Mouse (Mus musculus) heart, embryonic 10.5 days (tissue): Measurements from ENCODE around the gene Stk10. TPM values are rescaled to one million over a fixed set of nuclear protein-coding genes. Genes with fewer than 3 reads are reported as not detected.

ENCODE experiments used
- DNase-seq: peaks from one replicate; pipeline ENCODE4 v3.0.0-alpha.2; 2017; ENCODE audit warnings: low spot score
- H3K27ac ChIP-seq: fragments of 300-500 bp; sonication (generic); 2 replicates; pipeline ENCODE4 v1.5.1; 2016; ENCODE audit warnings: mild to moderate bottlenecking
- H3K27me3 ChIP-seq: fragments of 300-500 bp; sonication (generic); 2 replicates; pipeline ENCODE4 v1.6.1; 2016; ENCODE audit warnings: mild to moderate bottlenecking; ENCODE audit not compliant: poor library complexity, insufficient read depth, severe bottlenecking
- H3K36me3 ChIP-seq: fragments of 300-500 bp; sonication (generic); 2 replicates; pipeline ENCODE4 v1.6.1; 2016; ENCODE audit warnings: mild to moderate bottlenecking, moderate library complexity
- H3K4me1 ChIP-seq: fragments of 300-500 bp; sonication (generic); 2 replicates; pipeline ENCODE4 v1.6.1; 2016; ENCODE audit warnings: mild to moderate bottlenecking
- H3K4me3 ChIP-seq: fragments of 300-500 bp; sonication (generic); 2 replicates; pipeline ENCODE4 v1.5.1; 2016; ENCODE audit warnings: mild to moderate bottlenecking, moderate library complexity
- H3K9me3 ChIP-seq: fragments of 300-500 bp; sonication (generic); 2 replicates; pipeline ENCODE4 v1.6.1; 2016; ENCODE audit warnings: mild to moderate bottlenecking, moderate library complexity
- WGBS: fragments of 180-500 bp; shearing (Covaris S2); methylation state at CpG from one replicate; pipeline ENCODE4 v1.1.7; 2016; 5-methylcytosine and 5-hydroxymethylcytosine counted together
- polyA plus RNA-seq: library from polyadenylated mRNA; unstranded; fragments of >200 nt; fragmentation: Nextera tagmentation; extraction: Ambion mirVana; gene quantifications from 2 replicates; pipeline ENCODE4 v1.2.1, GENCODE M21; 2016

The Stk10 gene
- polyA plus RNA-seq, 1 experiment from 2014 or later: 2.8 TPM

DNA sequence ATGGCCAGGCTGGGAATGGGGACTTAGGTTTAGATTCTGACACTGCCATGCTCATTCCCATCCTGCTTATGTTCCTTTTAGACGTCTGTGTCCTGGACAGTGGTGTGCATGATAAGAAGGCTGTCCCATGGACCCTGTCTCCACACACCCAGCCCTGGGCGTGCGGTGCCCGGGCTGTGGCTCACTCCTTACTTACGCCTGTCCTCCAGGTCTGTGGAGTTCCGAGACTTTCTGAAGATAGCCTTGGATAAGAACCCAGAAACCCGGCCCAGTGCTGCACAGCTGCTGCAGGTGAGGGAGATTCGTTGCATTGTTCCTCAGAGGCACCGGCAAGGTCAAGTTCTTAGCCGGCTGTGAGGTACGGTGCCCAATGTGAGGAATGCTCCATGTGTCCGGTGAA, 56.1 kb downstream of the Stk10 start:
- no peak for DNase-seq
- peaks cover 5% of the 10 kb centered on the region; the same call in 1 of the 2 replicates for H3K27me3 ChIP-seq
- H3K27ac ChIP-seq: no peak overlapping the region
- H3K9me3 ChIP-seq: no peaks in the 10 kb centered on the region
- WGBS: 85% methylated on average over 12 of the region's 12 CpGs
- H3K4me1 ChIP-seq: peaks cover 26% of the 10 kb centered on the region
- H3K4me3 ChIP-seq: no peak overlapping the region
- H3K36me3 ChIP-seq: no peaks in the 10 kb centered on the region

DNA sequence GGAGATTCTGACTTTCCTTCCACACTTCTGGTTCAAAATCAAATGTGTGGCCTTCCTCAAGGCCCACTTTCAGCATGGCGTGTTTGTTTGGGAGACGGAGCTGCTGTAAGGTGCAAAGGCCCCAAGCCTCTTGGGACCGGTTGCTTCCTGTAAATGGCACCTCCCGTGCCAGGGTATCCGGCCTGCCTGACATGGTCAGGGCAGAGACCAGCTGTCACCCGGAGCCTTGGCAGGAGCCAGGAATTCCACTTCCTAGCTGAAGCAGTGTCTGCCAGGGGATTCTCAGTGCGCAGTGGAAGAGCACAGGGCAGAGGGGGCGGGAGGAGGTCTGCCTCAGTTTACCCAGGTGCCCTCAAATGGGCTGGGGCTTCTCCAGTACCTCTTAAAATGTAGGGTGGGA, 56.7 kb downstream of the Stk10 start:
- DNase-seq: no peak
- Histone ChIP-seq H3K4me3 (no peak overlapping the region), H3K27ac (no peak overlapping the region), H3K36me3 (no peaks in the 10 kb centered on the region), H3K4me1 (peaks cover 26% of the 10 kb centered on the region), H3K27me3 (peaks cover 5% of the 10 kb centered on the region; the same call in 1 of the 2 replicates), H3K9me3 (no peaks in the 10 kb centered on the region)
- WGBS: 93% methylated on average over 8 of the region's 8 CpGs

DNA sequence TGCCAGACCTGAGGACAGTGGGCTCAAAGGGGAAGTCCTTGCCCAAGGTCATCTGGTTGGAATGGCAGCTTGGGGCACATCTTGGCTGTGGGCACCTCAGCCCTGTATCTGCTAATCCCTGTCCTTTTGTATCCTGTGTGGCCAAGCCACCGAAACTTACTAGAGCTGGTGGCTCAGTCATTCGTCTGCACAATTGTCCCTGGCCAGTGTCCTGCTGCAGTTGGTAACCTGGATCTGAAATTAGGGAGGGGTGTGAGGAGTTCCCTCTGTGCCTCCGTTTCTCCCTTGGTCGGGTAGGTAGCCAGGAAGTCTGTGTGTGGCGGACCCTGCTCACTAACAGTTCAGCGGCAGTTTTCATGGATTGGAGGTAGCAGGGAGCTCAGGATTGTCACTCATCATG, 57.1 kb downstream of the Stk10 start:
- no peaks in the 10 kb centered on the region for H3K36me3 ChIP-seq
- no peaks in the 10 kb centered on the region for H3K9me3 ChIP-seq
- H3K4me3 ChIP-seq: no peak overlapping the region
- peaks cover 5% of the 10 kb centered on the region; the same call in 1 of the 2 replicates for H3K27me3 ChIP-seq
- H3K4me1 ChIP-seq: peaks cover 26% of the 10 kb centered on the region
- WGBS: 80% methylated on average over 6 of the region's 6 CpGs
- no peak for DNase-seq
- H3K27ac ChIP-seq: no peak overlapping the region

DNA sequence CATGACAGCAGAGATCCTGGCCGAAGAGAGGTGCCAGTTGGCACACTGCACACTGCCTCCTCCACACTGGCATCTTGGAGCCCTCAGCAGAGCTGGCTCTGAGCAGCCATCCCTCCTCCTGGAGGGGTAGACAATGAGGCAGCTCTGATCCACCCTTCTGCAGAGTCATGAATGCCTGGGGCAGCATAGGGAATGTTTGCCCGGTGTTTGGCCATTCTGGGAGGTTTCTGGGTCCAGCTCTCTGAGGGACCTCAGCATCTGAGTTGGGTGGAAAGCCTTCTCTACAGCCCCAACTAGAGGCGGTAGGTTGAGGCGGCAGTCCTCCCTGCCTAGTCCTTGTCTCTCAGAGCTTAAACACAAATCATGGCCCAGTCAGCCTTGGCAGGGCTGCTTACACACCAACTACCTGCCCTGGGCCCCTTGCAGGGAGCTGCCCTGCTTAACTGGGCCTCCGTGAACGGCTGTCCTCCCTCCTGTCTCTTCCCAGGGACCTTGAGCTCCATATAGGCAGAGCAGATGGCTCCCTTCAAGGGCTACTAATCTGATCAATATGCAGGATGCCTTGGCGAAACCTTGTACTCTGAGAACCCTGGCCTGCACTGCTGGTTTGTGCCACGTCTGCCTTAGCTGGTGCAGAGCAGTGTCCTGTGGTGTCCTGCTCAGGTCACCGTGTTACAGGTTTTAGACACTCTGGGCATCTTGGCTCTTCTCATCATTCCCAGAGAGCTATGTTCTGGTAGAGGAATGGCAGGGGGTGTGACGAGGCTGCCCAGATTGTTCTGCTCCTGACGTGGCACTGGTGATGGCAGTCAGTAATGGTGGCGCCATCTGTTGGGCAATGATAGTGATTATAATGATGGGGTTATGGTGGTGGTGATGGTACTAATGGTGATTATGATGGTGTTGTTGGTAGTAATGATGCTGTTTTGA, 59.1 kb downstream of the Stk10 start:
- WGBS: 72% methylated on average over 12 of the region's 12 CpGs
- H3K27me3 ChIP-seq: peaks cover 5% of the 10 kb centered on the region; the same call in 1 of the 2 replicates
- H3K36me3 ChIP-seq: no peaks in the 10 kb centered on the region
- no peak overlapping the region for H3K4me3 ChIP-seq
- no peaks in the 10 kb centered on the region for H3K9me3 ChIP-seq
- no peak overlapping the region for H3K27ac ChIP-seq
- peaks cover 26% of the 10 kb centered on the region for H3K4me1 ChIP-seq
- DNase-seq: no peak

DNA sequence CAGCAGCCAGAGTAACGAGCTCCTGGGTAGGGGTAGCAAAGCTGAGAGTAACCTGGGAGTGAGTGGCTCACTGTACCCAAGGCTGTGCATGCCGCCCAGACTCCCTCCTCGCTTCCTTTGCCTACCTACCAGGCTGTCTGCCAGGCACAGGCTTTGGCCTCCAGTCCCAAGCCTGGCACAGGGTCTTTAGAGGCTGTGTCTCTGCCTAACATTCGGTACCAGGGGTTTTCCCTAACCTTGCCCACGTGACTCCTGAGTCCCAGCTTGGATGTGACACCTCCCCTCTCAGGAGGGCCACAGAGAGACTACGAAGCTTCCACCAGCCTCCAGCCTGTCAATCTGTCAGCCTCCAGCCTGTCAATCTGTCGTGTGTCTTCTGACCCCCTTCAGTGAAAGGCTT, 60.0 kb downstream of the Stk10 start:
- WGBS: 67% methylated on average over 7 of the region's 7 CpGs
- Histone ChIP-seq H3K4me3 (no peak overlapping the region), H3K4me1 (peaks cover 21% of the 10 kb centered on the region), H3K27ac (no peak overlapping the region), H3K27me3 (peaks cover 5% of the 10 kb centered on the region; the same call in 1 of the 2 replicates), H3K36me3 (no peaks in the 10 kb centered on the region), H3K9me3 (no peaks in the 10 kb centered on the region)
- no peak for DNase-seq

DNA sequence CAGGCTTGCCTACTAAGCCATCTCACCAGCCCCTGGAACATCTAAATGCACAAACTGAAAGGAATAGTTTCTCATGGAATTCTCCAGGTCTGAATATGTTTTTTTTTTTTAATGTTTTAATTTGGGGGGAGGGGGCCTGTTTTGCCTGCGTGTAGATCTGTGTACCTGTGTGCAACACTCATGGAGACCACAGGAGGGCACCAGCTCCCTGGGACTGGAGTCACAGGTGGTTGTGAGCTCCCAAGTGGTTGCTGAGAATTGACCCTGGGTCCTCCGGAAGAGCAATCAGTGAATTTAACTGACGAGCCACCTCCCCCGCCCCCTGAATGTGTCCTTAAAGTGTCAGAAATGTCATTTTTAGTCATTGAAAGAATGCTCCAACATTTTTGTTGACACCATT, 61.0 kb downstream of the Stk10 start:
- WGBS: 89% methylated on average over 4 of the region's 4 CpGs
- DNase-seq: no peak
- Histone ChIP-seq H3K36me3 (no peaks in the 10 kb centered on the region), H3K27me3 (peaks cover 4% of the 10 kb centered on the region; the same call in 1 of the 2 replicates), H3K27ac (no peak overlapping the region), H3K9me3 (no peaks in the 10 kb centered on the region), H3K4me3 (no peak overlapping the region), H3K4me1 (peaks cover 16% of the 10 kb centered on the region)

DNA sequence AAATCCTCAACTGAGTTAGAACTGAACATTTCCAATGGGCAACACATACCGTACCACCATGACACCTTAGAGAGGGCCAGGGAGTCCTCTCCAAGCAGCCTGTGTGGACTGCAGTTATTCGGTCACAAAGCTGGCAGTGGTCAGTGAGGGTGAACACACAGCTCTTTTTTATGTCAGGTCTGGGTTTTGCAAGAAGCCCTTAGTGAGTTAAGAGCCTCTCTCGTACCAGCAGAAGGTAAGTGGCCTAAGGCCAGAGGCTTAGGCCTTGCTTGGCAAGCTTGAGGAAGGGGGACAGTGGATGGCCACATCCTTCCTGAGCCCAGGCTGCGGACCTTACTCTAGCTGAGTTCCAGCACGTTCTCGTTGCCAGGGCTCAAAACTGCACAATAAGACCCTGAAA, 67.3 kb downstream of the Stk10 start:
- no peaks in the 10 kb centered on the region for H3K9me3 ChIP-seq
- H3K4me1 ChIP-seq: peaks cover 29% of the 10 kb centered on the region
- DNase-seq: no peak
- no peak overlapping the region for H3K27ac ChIP-seq
- no peaks in the 10 kb centered on the region for H3K27me3 ChIP-seq
- 0 out of 2 replicates have a peak, but pooled peaks cover 3% of the 10 kb centered on the region for H3K36me3 ChIP-seq
- H3K4me3 ChIP-seq: no peak overlapping the region
- 93% methylated on average over 6 of the region's 6 CpGs for WGBS

DNA sequence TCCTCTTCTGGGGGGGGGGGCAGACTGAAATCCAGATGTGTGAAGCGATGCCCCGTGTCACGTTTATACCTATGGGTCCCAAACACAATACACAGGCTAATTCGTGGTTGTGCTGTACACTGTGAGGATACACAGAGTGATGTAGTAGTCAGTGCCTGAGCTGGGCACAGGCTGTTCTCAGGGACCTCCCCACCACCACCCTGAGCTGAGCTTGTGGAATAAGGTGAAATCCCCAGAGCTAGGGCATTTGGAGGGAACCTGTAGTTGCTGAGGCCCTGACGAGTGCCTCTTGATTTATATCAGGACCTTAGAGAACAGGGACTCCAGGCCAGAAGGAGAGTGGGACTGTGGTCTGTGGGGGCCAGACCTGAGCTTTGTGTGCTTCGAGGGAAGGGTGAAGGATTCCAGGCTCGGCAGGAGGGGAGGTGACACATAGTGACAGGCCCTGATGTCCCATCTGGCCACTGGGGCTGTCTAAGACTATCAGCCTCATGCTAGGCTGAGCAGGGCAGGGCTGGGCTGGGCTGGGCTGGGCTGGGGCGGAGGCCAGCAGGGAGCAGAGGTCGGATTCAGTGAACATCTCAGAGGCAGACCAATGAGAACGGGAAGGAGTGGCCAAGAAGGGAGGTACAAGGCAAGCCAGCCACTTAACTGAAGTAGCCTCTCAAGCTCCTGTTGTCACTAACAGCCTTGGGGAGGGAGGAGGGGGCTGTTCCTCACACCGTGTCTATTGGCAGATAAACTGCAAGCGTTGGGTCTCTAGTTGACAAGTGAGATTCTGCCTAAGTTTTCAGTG, 68.6 kb downstream of the Stk10 start:
- peak; percentile 91 for DNase-seq
- H3K27me3 ChIP-seq: no peaks in the 10 kb centered on the region
- WGBS: 34% methylated on average over 12 of the region's 12 CpGs
- H3K4me1 ChIP-seq: peaks cover 31% of the 10 kb centered on the region
- H3K4me3 ChIP-seq: peak overlapping the region; percentile 20; the same call in 1 of the 2 replicates
- H3K9me3 ChIP-seq: no peaks in the 10 kb centered on the region
- 0 out of 2 replicates have a peak, but pooled peaks cover 3% of the 10 kb centered on the region for H3K36me3 ChIP-seq
- peak overlapping the region; percentile 68; the same call in 1 of the 2 replicates for H3K27ac ChIP-seq

DNA sequence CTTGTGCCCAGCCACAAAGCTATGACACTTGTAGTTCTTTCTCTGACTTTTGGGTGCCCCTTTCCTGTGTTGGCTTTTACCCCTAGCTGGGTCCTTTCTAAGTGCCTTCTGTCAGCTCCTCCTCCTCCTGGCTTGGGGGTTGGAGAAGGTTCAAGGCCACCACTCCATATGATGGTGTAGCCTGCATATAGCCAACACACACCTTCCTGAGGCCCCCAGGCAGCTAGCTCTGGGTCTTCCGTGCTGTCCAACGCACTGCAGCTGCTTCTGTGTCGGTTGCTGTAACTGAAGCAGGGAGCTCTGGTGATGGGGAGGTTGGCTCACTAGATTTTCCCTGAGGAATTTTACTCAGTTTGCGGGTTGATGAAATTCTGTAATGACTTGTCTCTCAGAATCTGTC, 71.6 kb downstream of the Stk10 start:
- no peak for DNase-seq
- Histone ChIP-seq H3K4me1 (peaks cover 26% of the 10 kb centered on the region), H3K4me3 (no peak overlapping the region), H3K36me3 (0 out of 2 replicates have a peak, but pooled peaks cover 3% of the 10 kb centered on the region), H3K27me3 (no peaks in the 10 kb centered on the region), H3K27ac (peak overlapping the region; percentile 80), H3K9me3 (no peaks in the 10 kb centered on the region)
- WGBS: 41% methylated on average over 4 of the region's 4 CpGs

DNA sequence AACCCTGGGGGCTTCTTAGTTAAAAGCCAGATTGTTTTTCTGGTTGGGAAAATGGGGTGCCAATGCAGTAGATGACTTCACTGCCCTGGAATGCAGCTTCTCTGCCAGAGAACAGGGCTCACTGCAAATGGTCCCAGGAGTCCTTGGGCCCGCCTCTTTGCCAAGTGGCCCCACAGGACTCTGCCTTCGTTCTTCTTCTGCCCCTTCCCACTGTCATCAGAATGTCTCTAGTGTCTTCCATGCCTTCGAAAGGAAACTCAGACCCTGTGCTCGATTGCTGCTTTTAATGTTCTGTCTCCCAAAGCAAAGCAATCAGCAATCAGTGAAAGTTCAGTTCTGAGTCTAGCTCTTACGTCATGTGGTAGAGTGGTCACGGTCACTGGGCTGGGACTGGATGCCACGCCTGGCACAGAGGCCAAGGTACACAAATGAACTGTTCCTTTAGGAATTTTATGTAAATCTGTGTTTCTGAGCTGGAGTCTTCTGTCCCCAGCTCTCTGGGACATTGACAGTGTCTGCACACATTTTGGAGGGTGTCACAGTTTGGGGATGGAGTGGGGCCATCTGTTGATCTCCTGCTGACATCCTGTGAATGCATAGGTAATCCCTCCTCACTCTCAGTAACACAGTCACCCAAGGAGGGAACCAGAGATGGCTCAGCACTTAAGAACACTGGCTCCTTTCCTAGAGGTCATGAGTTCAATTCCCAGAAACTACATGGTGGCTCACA, 72.2 kb downstream of the Stk10 start:
- DNase-seq: no peak
- H3K36me3 ChIP-seq: 0 out of 2 replicates have a peak, but pooled peaks cover 3% of the 10 kb centered on the region
- peaks cover 26% of the 10 kb centered on the region for H3K4me1 ChIP-seq
- peak overlapping the region; percentile 80; the same call in 1 of the 2 replicates for H3K27ac ChIP-seq
- no peaks in the 10 kb centered on the region for H3K9me3 ChIP-seq
- no peaks in the 10 kb centered on the region for H3K27me3 ChIP-seq
- 42% methylated on average over 7 of the region's 7 CpGs for WGBS
- H3K4me3 ChIP-seq: no peak overlapping the region

DNA sequence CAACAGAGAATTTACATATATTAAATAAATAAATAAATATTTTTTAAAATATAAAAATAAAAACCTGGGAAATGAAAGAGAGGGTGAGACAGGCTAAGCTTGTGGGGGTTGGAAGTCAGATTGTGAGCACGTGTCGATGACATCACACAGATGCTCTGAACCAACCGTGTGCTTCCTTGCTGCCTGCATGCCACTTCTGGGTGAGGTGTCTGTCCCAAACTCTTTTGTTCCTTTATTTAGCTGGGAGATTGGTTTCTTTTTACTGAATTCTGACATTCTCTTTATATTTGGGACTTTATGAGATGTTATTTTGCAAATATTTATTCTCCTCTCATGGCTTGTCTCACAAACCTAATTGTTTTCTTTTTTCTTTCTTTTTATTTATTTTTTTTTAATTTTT, 72.8 kb downstream of the Stk10 start:
- WGBS: 66% methylated on average over 3 of the region's 3 CpGs
- no peak for DNase-seq
- no peak overlapping the region for H3K27ac ChIP-seq

DNA sequence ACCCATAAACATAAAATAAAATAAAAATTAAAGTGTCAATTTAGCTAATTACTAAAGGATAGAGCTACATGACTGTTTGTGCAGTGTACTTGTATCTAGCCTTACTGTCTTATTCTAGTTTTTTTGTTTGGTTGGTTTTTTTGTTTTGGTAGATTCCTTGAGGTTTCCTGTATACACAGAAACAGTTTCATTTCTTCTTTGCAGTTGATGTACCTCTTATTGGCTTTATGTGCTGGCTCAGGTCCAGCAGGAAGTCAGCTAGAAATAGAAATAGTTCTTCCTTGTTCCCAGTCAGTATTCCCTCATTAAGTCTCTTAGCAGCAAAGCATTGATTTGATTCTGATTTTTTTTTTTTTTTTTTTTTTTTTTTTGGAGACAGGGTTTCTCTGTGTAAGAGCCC, 74.2 kb downstream of the Stk10 start:
- DNase-seq: no peak
- no peak overlapping the region for H3K4me3 ChIP-seq
- no peaks in the 10 kb centered on the region for H3K27me3 ChIP-seq
- H3K4me1 ChIP-seq: peaks cover 20% of the 10 kb centered on the region
- no peaks in the 10 kb centered on the region for H3K9me3 ChIP-seq
- H3K36me3 ChIP-seq: 0 out of 2 replicates have a peak, but pooled peaks cover 3% of the 10 kb centered on the region
- no peak overlapping the region for H3K27ac ChIP-seq

More for the DNA sequence above, 72.8 kb downstream of the Stk10 start:
- Histone ChIP-seq H3K4me1 (peaks cover 29% of the 10 kb centered on the region), H3K27me3 (no peaks in the 10 kb centered on the region), H3K4me3 (no peak overlapping the region), H3K9me3 (no peaks in the 10 kb centered on the region), H3K36me3 (0 out of 2 replicates have a peak, but pooled peaks cover 3% of the 10 kb centered on the region)
